Mouse (Mus musculus) macrophage (primary cell): ENCODE data around the gene Esrrg. TPM values are rescaled to one million over a fixed set of nuclear protein-coding genes. Genes with fewer than 3 reads are reported as not detected.

Source experiments
- H3K27ac ChIP-seq: fragments of 350-480 bp; formaldehyde crosslinking; 2 replicates; pipeline ENCODE4 v1.9.0; 2021
- H3K36me3 ChIP-seq: fragments of 350-480 bp; formaldehyde crosslinking; 2 replicates; pipeline ENCODE4 v1.9.0; 2021; ENCODE audit errors: inconsistent target
- H3K4me3 ChIP-seq: fragments of 350-480 bp; formaldehyde crosslinking; 2 replicates; pipeline ENCODE4 v1.9.0; 2021; ENCODE audit errors: inconsistent target
- H3K79me2 ChIP-seq: fragments of 350-480 bp; formaldehyde crosslinking; 2 replicates; pipeline ENCODE4 v1.9.0; 2021; ENCODE audit errors: inconsistent target
- WGBS: methylation state at CpG from one replicate; pipeline ENCODE4 v1.1.7; 2026; ENCODE audit warnings: inconsistent platforms; ENCODE audit not compliant: missing documents; 5-methylcytosine and 5-hydroxymethylcytosine counted together
- polyA plus RNA-seq: library from polyadenylated mRNA; stranded (reverse); fragments of 250-400 nt; gene quantifications from 3 replicates; pipeline ENCODE4 v1.2.4, GENCODE M21; 2018; ENCODE audit warnings: inconsistent platforms

Esrrg gene
- polyA plus RNA-seq, 1 experiment from 2014 or later, result not detected

GRCm38 (mm10) chr1:187895459-187895858 is 286.9 kb downstream of the Esrrg start:
- Histone ChIP-seq H3K36me3 (no peaks in the 10 kb centered on the region), H3K27ac (no peak overlapping the region), H3K4me3 (no peak overlapping the region), H3K79me2 (no peaks in the 10 kb centered on the region)
- 79% methylated on average over 1 of the region's 1 CpGs for WGBS

- Histone ChIP-seq H3K36me3 (no peaks in the 10 kb centered on the region), H3K79me2 (no peaks in the 10 kb centered on the region), H3K4me3 (no peak overlapping the region), H3K27ac (no peak overlapping the region)
- WGBS, result 76% methylated on average over 3 of the region's 3 CpGs
These were observed 287.7 kb downstream of the Esrrg start for GRCm38 (mm10) chr1:187896291-187896690.

- H3K36me3 ChIP-seq, result no peaks in the 10 kb centered on the region
- H3K27ac ChIP-seq, result no peak overlapping the region
- H3K79me2 ChIP-seq, result no peaks in the 10 kb centered on the region
- no peak overlapping the region for H3K4me3 ChIP-seq
- 87% methylated on average over 7 of the region's 7 CpGs for WGBS
These were observed 288.3 kb downstream of the Esrrg start for GRCm38 (mm10) chr1:187896910-187897309.

GRCm38 (mm10) chr1:187899541-187899940 is 290.9 kb downstream of the Esrrg start:
- Histone ChIP-seq H3K36me3 (no peaks in the 10 kb centered on the region), H3K4me3 (no peak overlapping the region), H3K27ac (no peak overlapping the region), H3K79me2 (no peaks in the 10 kb centered on the region)
- 61% methylated on average over 4 of the region's 4 CpGs for WGBS

GRCm38 (mm10) chr1:187900756-187901155 is 292.2 kb downstream of the Esrrg start:
- no peaks in the 10 kb centered on the region for H3K36me3 ChIP-seq
- WGBS, result 65% methylated on average over 6 of the region's 6 CpGs
- H3K27ac ChIP-seq, result no peak overlapping the region
- no peak overlapping the region for H3K4me3 ChIP-seq
- no peaks in the 10 kb centered on the region for H3K79me2 ChIP-seq

- WGBS, result 84% methylated on average over 3 of the region's 3 CpGs
- no peak overlapping the region for H3K27ac ChIP-seq
- H3K79me2 ChIP-seq, result no peaks in the 10 kb centered on the region
- H3K36me3 ChIP-seq, result no peaks in the 10 kb centered on the region
- H3K4me3 ChIP-seq, result no peak overlapping the region
These were observed 293.6 kb downstream of the Esrrg start for GRCm38 (mm10) chr1:187902176-187902575.

- 50% methylated on average over 4 of the region's 4 CpGs for WGBS
- no peak overlapping the region for H3K27ac ChIP-seq
- no peaks in the 10 kb centered on the region for H3K36me3 ChIP-seq
- no peak overlapping the region for H3K4me3 ChIP-seq
- H3K79me2 ChIP-seq, result no peaks in the 10 kb centered on the region
These were observed 296.1 kb downstream of the Esrrg start for GRCm38 (mm10) chr1:187904731-187905130.

GRCm38 (mm10) chr1:187907407-187907806 is 298.8 kb downstream of the Esrrg start:
- no peaks in the 10 kb centered on the region for H3K36me3 ChIP-seq
- no peak overlapping the region for H3K4me3 ChIP-seq
- H3K79me2 ChIP-seq, result no peaks in the 10 kb centered on the region
- WGBS, result 77% methylated on average over 7 of the region's 7 CpGs
- no peak overlapping the region for H3K27ac ChIP-seq

- Histone ChIP-seq H3K4me3 (no peak overlapping the region), H3K27ac (no peak overlapping the region), H3K36me3 (no peaks in the 10 kb centered on the region), H3K79me2 (no peaks in the 10 kb centered on the region)
- WGBS, result 34% methylated on average over 3 of the region's 3 CpGs
These were observed 299.3 kb downstream of the Esrrg start for GRCm38 (mm10) chr1:187907871-187908270.

GRCm38 (mm10) chr1:187910718-187911117 is 302.1 kb downstream of the Esrrg start:
- H3K4me3 ChIP-seq, result no peak overlapping the region
- 84% methylated on average over 7 of the region's 7 CpGs for WGBS
- H3K27ac ChIP-seq, result no peak overlapping the region
- H3K79me2 ChIP-seq, result no peaks in the 10 kb centered on the region
- H3K36me3 ChIP-seq, result no peaks in the 10 kb centered on the region

- Histone ChIP-seq H3K27ac (no peak overlapping the region), H3K4me3 (no peak overlapping the region), H3K79me2 (no peaks in the 10 kb centered on the region), H3K36me3 (no peaks in the 10 kb centered on the region)
- 80% methylated on average over 6 of the region's 6 CpGs for WGBS
These were observed 302.6 kb downstream of the Esrrg start for GRCm38 (mm10) chr1:187911201-187911600.

- no peak overlapping the region for H3K27ac ChIP-seq
- H3K4me3 ChIP-seq, result no peak overlapping the region
- H3K36me3 ChIP-seq, result no peaks in the 10 kb centered on the region
- H3K79me2 ChIP-seq, result no peaks in the 10 kb centered on the region
- WGBS, result 91% methylated on average over 6 of the region's 6 CpGs
These were observed 309.7 kb downstream of the Esrrg start for GRCm38 (mm10) chr1:187918303-187918702.

GRCm38 (mm10) chr1:187918939-187919338 is 310.3 kb downstream of the Esrrg start:
- Histone ChIP-seq H3K36me3 (no peaks in the 10 kb centered on the region), H3K27ac (no peak overlapping the region), H3K4me3 (no peak overlapping the region), H3K79me2 (no peaks in the 10 kb centered on the region)
- 92% methylated on average over 4 of the region's 4 CpGs for WGBS

- H3K79me2 ChIP-seq, result no peaks in the 10 kb centered on the region
- no peaks in the 10 kb centered on the region for H3K36me3 ChIP-seq
- WGBS, result 69% methylated on average over 5 of the region's 5 CpGs
- no peak overlapping the region for H3K27ac ChIP-seq
- H3K4me3 ChIP-seq, result no peak overlapping the region
These were observed 311.7 kb downstream of the Esrrg start for GRCm38 (mm10) chr1:187920156-187920777.

GRCm38 (mm10) chr1:187931146-187931545 is 322.6 kb downstream of the Esrrg start:
- 51% methylated on average over 3 of the region's 3 CpGs for WGBS
- Histone ChIP-seq H3K79me2 (no peaks in the 10 kb centered on the region), H3K27ac (no peak overlapping the region), H3K36me3 (no peaks in the 10 kb centered on the region), H3K4me3 (no peak overlapping the region)

GRCm38 (mm10) chr1:187938652-187939051 is 330.1 kb downstream of the Esrrg start:
- Histone ChIP-seq H3K79me2 (no peaks in the 10 kb centered on the region), H3K27ac (no peak overlapping the region), H3K36me3 (no peaks in the 10 kb centered on the region), H3K4me3 (no peak overlapping the region)
- WGBS, result 91% methylated on average over 7 of the region's 7 CpGs
